Comparison of ENCODE assay signal across 30 mouse cellular contexts in genomic region chr11:95973187-95973586, GRCm38 (mm10). TPM values are rescaled to one million over a fixed set of nuclear protein-coding genes. Genes with fewer than 3 reads are reported as not detected.
A peak's percentile ranks its signal among the peaks of the same experiment; 100 is the strongest.
DNase-seq lines count a peak whose midpoint lies in the region; ATAC-seq and TF ChIP-seq lines count a peak whose summit lies in the region.
"Had no signal": no experiment of that assay in that cellular context is flagged by ENCODE, and none has a peak within 500 bp of the region (broad histone marks: within the 10 kb centered on the region; RNA-seq: fewer than 3 reads in every experiment).

No protein-coding gene starts in this region.

- no peaks in the 10 kb centered on the region for H3K4me1 ChIP-seq in forebrain, postnatal 0 days (ENCODE audit: insufficient read depth)
- no peaks in the 10 kb centered on the region for H3K4me1 ChIP-seq in forebrain, embryonic 16.5 days (replicated peaks; ENCODE audit: control insufficient read depth, insufficient read depth, low read length)
- H3K4me1 ChIP-seq in midbrain, postnatal 0 days (ENCODE audit: insufficient read depth, low read length): no peaks in the 10 kb centered on the region
- H3K4me1 ChIP-seq in midbrain, embryonic 15.5 days: no peaks in the 10 kb centered on the region
- H3K4me1 ChIP-seq: embryonic facial prominence, embryonic 15.5 days; heart, embryonic 15.5 days; limb, embryonic 10.5 days had no signal

- no peaks in the 10 kb centered on the region for H3K9me3 ChIP-seq in forebrain, postnatal 0 days (ENCODE audit: low read length)
- H3K9me3 ChIP-seq in forebrain, embryonic 16.5 days (ENCODE audit: control insufficient read depth, low read length): no peaks in the 10 kb centered on the region
- H3K9me3 ChIP-seq in midbrain, postnatal 0 days (ENCODE audit: low read length): no peaks in the 10 kb centered on the region
- H3K9me3 ChIP-seq in midbrain, embryonic 15.5 days: no peaks in the 10 kb centered on the region
- H3K9me3 ChIP-seq: embryonic facial prominence, embryonic 15.5 days; heart, embryonic 15.5 days; limb, embryonic 10.5 days had no signal

- no peak for ATAC-seq in forebrain, postnatal 0 days
- no peak for ATAC-seq in forebrain, embryonic 16.5 days
- ATAC-seq in midbrain, postnatal 0 days (ENCODE audit: low FRiP score): no peak
- no peak for ATAC-seq in midbrain, embryonic 15.5 days (replicated peaks)
- ATAC-seq: hindbrain, embryonic 16.5 days had no signal

- DNase-seq in forebrain, postnatal 0 days: no peak
- DNase-seq in layer of hippocampus, adult 2 months (ENCODE audit: low spot score in 2 of 2): no peak
- no peak for DNase-seq in layer of hippocampus, adult 8-10 months (ENCODE audit: low spot score in 2 of 2)
- no peak for DNase-seq in midbrain, postnatal 0 days (ENCODE audit: low spot score)
- no peak for DNase-seq in right cerebral cortex, adult 2 months (ENCODE audit: low spot score in 2 of 2)
- DNase-seq in kidney, postnatal 25 days: no peak
- DNase-seq: adrenal gland, postnatal 25 days; cerebellum, adult 9-11 months; gastrocnemius, postnatal 36 days; kidney, adult 11 months; liver; right cerebral cortex, postnatal 14 days; thymus, postnatal 14 days had no signal

- peaks cover 24% of the 10 kb centered on the region for H3K36me3 ChIP-seq in forebrain, postnatal 0 days (ENCODE audit: insufficient read depth)
- peaks cover 37% of the 10 kb centered on the region for H3K36me3 ChIP-seq in forebrain, embryonic 16.5 days (ENCODE audit: control insufficient read depth, insufficient read depth)
- H3K36me3 ChIP-seq in midbrain, postnatal 0 days (ENCODE audit: insufficient read depth, low read length): peaks cover 2% of the 10 kb centered on the region; the same call in 1 of the 2 replicates
- H3K36me3 ChIP-seq in midbrain, embryonic 15.5 days (replicated peaks): peaks cover 10% of the 10 kb centered on the region; the same call in 1 of the 2 replicates

- WGBS in forebrain, postnatal 0 days: 79% methylated on average over 6 of the region's 6 CpGs
- 83% methylated on average over 6 of the region's 6 CpGs for WGBS in forebrain, embryonic 16.5 days
- WGBS in midbrain, postnatal 0 days: 88% methylated on average over 6 of the region's 6 CpGs
- 91% methylated on average over 6 of the region's 6 CpGs for WGBS in midbrain, embryonic 15.5 days

- no peak overlapping the region for H3K4me2 ChIP-seq in forebrain, postnatal 0 days (ENCODE audit: low read depth)
- no peak overlapping the region for H3K4me2 ChIP-seq in forebrain, embryonic 16.5 days (ENCODE audit: low read length)
- no peak overlapping the region for H3K4me2 ChIP-seq in midbrain, postnatal 0 days (ENCODE audit: low read depth, low read length, poor library complexity, severe bottlenecking)
- no peak overlapping the region for H3K4me2 ChIP-seq in midbrain, embryonic 15.5 days
- H3K4me2 ChIP-seq: embryonic facial prominence, embryonic 15.5 days; heart, embryonic 15.5 days; midbrain, embryonic 11.5 days had no signal

- no peak overlapping the region for H3K9ac ChIP-seq in forebrain, postnatal 0 days
- no peak overlapping the region for H3K9ac ChIP-seq in forebrain, embryonic 16.5 days (replicated peaks; ENCODE audit: low read depth, low read length)
- H3K9ac ChIP-seq in midbrain, postnatal 0 days (replicated peaks; ENCODE audit: low read length, poor library complexity, severe bottlenecking): no peak overlapping the region
- H3K9ac ChIP-seq in midbrain, embryonic 15.5 days: no peak overlapping the region
- H3K9ac ChIP-seq: embryonic facial prominence, embryonic 15.5 days; heart, embryonic 15.5 days had no signal

- peak; percentile 42 for TF ChIP-seq CTCF in forebrain, postnatal 0 days (IDR thresholded peaks at IDR 0.05; ENCODE audit: low read depth)
- peak; percentile 35 for TF ChIP-seq CTCF in layer of hippocampus, adult 2 months (conservative IDR thresholded peaks at IDR 0.05)
- peak; percentile 41 for TF ChIP-seq CTCF in midbrain, postnatal 0 days (IDR thresholded peaks at IDR 0.05)

- no peaks in the 10 kb centered on the region for H3K27me3 ChIP-seq in forebrain, postnatal 0 days (ENCODE audit: insufficient read depth, low read length)
- no peaks in the 10 kb centered on the region for H3K27me3 ChIP-seq in forebrain, embryonic 16.5 days (replicated peaks; ENCODE audit: control insufficient read depth, insufficient read depth, low read length)
- no peaks in the 10 kb centered on the region for H3K27me3 ChIP-seq in midbrain, postnatal 0 days (ENCODE audit: insufficient read depth, low read length)
- H3K27me3 ChIP-seq in midbrain, embryonic 15.5 days (replicated peaks): no peaks in the 10 kb centered on the region
- H3K27me3 ChIP-seq: embryonic facial prominence, embryonic 15.5 days; heart, embryonic 15.5 days had no signal

- no peak overlapping the region for H3K27ac ChIP-seq in forebrain, postnatal 0 days (ENCODE audit: low read depth, low read length)
- H3K27ac ChIP-seq in forebrain, embryonic 16.5 days (ENCODE audit: low read length): no peak overlapping the region
- no peak overlapping the region for H3K27ac ChIP-seq in layer of hippocampus, adult 2 months
- no peak overlapping the region for H3K27ac ChIP-seq in midbrain, postnatal 0 days (ENCODE audit: low read depth, low read length)
- no peak overlapping the region for H3K27ac ChIP-seq in midbrain, embryonic 15.5 days
- H3K27ac ChIP-seq: embryonic facial prominence, embryonic 15.5 days; heart, embryonic 15.5 days; limb, embryonic 10.5 days had no signal

- no peak overlapping the region for H3K4me3 ChIP-seq in forebrain, postnatal 0 days (ENCODE audit: low read depth, low read length)
- H3K4me3 ChIP-seq in forebrain, embryonic 16.5 days (replicated peaks; ENCODE audit: low read length): no peak overlapping the region
- H3K4me3 ChIP-seq in layer of hippocampus, adult 2 months: no peak overlapping the region
- H3K4me3 ChIP-seq in midbrain, postnatal 0 days (ENCODE audit: low read depth, low read length): no peak overlapping the region
- H3K4me3 ChIP-seq in midbrain, embryonic 15.5 days: no peak overlapping the region
- H3K4me3 ChIP-seq: embryonic facial prominence, embryonic 15.5 days; heart, embryonic 15.5 days; limb, embryonic 10.5 days had no signal

RNA-seq across cellular contexts. Expression of gene Igf2bp1, which starts 32.6 kb away (rescaled TPM):
- 3.0 and 3.3 TPM in 2 replicates for total RNA-seq in forebrain, postnatal 0 days (2014; rRNA removed)
- 1.8 and 2.5 TPM in 2 replicates for polyA plus RNA-seq in forebrain, postnatal 0 days (2015; fragmentation: Nextera tagmentation; extraction: Ambion mirVana)
- 20.2 and 22.4 TPM in 2 replicates for polyA plus RNA-seq in forebrain, embryonic 16.5 days (2015; fragmentation: Nextera tagmentation; extraction: Ambion mirVana)
- not detected for total RNA-seq in layer of hippocampus, adult 2 months (2021)
- not detected for total RNA-seq in layer of hippocampus, adult 8-10 months (2022)
- total RNA-seq in midbrain, postnatal 0 days (2014; rRNA removed): 2.2 and 3.2 TPM in 2 replicates
- polyA plus RNA-seq in midbrain, postnatal 0 days (2015; fragmentation: Nextera tagmentation; extraction: Ambion mirVana): 1.2 and 1.3 TPM in 2 replicates
- polyA plus RNA-seq in midbrain, embryonic 15.5 days (2015; fragmentation: Nextera tagmentation; extraction: Ambion mirVana): 14.6 and 15.7 TPM in 2 replicates
- total RNA-seq: common myeloid progenitor, adult 5-6 weeks; gastrocnemius, adult 18-20 months; gastrocnemius, postnatal 36 days; hematopoietic stem cell, adult 5-6 weeks; megakaryocyte progenitor cell, adult 5-6 weeks; monocyte, adult 5-6 weeks; neutrophil, adult 5-6 weeks had no signal

RNA-seq across cellular contexts. Expression of gene Gip, which starts 51.2 kb away (rescaled TPM):
- not detected in 2 replicates for total RNA-seq in forebrain, postnatal 0 days (2014; rRNA removed)
- polyA plus RNA-seq in forebrain, postnatal 0 days (2015; fragmentation: Nextera tagmentation; extraction: Ambion mirVana): not detected in 2 replicates
- polyA plus RNA-seq in forebrain, embryonic 16.5 days (2015; fragmentation: Nextera tagmentation; extraction: Ambion mirVana): not detected in 2 replicates
- total RNA-seq in layer of hippocampus, adult 2 months (2021): not detected
- total RNA-seq in layer of hippocampus, adult 8-10 months (2022): not detected
- total RNA-seq in midbrain, postnatal 0 days (2014; rRNA removed): not detected in 2 replicates
- not detected in 2 replicates for polyA plus RNA-seq in midbrain, postnatal 0 days (2015; fragmentation: Nextera tagmentation; extraction: Ambion mirVana)
- not detected in 2 replicates for polyA plus RNA-seq in midbrain, embryonic 15.5 days (2015; fragmentation: Nextera tagmentation; extraction: Ambion mirVana)
- total RNA-seq: adrenal gland, postnatal 25 days; common myeloid progenitor, adult 5-6 weeks; gastrocnemius, adult 18-20 months; gastrocnemius, postnatal 36 days; heart, adult 8-10 months; hematopoietic stem cell, adult 5-6 weeks; layer of hippocampus, postnatal 25 days; megakaryocyte progenitor cell, adult 5-6 weeks; monocyte, adult 5-6 weeks; neutrophil, adult 5-6 weeks had no signal
- polyA plus RNA-seq: embryonic facial prominence, embryonic 15.5 days; heart, embryonic 15.5 days; hindbrain, embryonic 16.5 days; kidney, embryonic 16.5 days; limb, embryonic 10.5 days; lung, embryonic 16.5 days; midbrain, embryonic 11.5 days had no signal

RNA-seq across cellular contexts. Expression of gene B4galnt2, which starts 58.5 kb away (rescaled TPM):
- total RNA-seq in forebrain, postnatal 0 days (2014; rRNA removed): not detected in 2 replicates
- polyA plus RNA-seq in forebrain, postnatal 0 days (2015; fragmentation: Nextera tagmentation; extraction: Ambion mirVana): not detected in 2 replicates
- not detected in 2 replicates for polyA plus RNA-seq in forebrain, embryonic 16.5 days (2015; fragmentation: Nextera tagmentation; extraction: Ambion mirVana)
- total RNA-seq in layer of hippocampus, adult 2 months (2021): not detected
- total RNA-seq in layer of hippocampus, adult 8-10 months (2022): not detected
- not detected in 2 replicates for total RNA-seq in midbrain, postnatal 0 days (2014; rRNA removed)
- not detected in 2 replicates for polyA plus RNA-seq in midbrain, postnatal 0 days (2015; fragmentation: Nextera tagmentation; extraction: Ambion mirVana)
- not detected in 2 replicates for polyA plus RNA-seq in midbrain, embryonic 15.5 days (2015; fragmentation: Nextera tagmentation; extraction: Ambion mirVana)
- total RNA-seq: adrenal gland, postnatal 25 days; common myeloid progenitor, adult 5-6 weeks; gastrocnemius, adult 18-20 months; gastrocnemius, postnatal 36 days; heart, adult 8-10 months; layer of hippocampus, postnatal 25 days; megakaryocyte progenitor cell, adult 5-6 weeks; monocyte, adult 5-6 weeks had no signal
- polyA plus RNA-seq: hindbrain, embryonic 16.5 days had no signal
